Mouse (Mus musculus) ES-Bruce4 (cell line): Measurements from ENCODE around the gene Ifitm3. TPM values are rescaled to one million over a fixed set of nuclear protein-coding genes. Genes with fewer than 3 reads are reported as not detected.
"Not testable (repeated sequence)": the region's sequence is repeated elsewhere in the genome, so short reads cannot be mapped to it uniquely, and the experiment has no call there.

Experiments
- H3K27ac ChIP-seq: 2 replicates; pipeline ENCODE4 v1.5.1; 2012; ENCODE audit warnings: low read length, inconsistent platforms; ENCODE audit not compliant: insufficient read depth
- H3K27me3 ChIP-seq: 2 replicates; pipeline ENCODE4 v1.6.1; 2012; ENCODE audit warnings: mild to moderate bottlenecking, low read length, inconsistent platforms; ENCODE audit not compliant: control insufficient read depth, poor library complexity, insufficient read depth, severe bottlenecking
- H3K36me3 ChIP-seq: 2 replicates; pipeline ENCODE4 v1.6.1; 2012; ENCODE audit warnings: inconsistent platforms, mild to moderate bottlenecking, low read length, moderate library complexity; ENCODE audit not compliant: control insufficient read depth, poor library complexity, insufficient read depth, severe bottlenecking
- H3K4me1 ChIP-seq: one replicate; pipeline ENCODE4 v1.8.1; 2011; ENCODE audit warnings: low read length; ENCODE audit not compliant: control insufficient read depth, insufficient read depth
- H3K4me3 ChIP-seq: 2 replicates; pipeline ENCODE4 v1.5.1; 2011; ENCODE audit warnings: low read depth, mild to moderate bottlenecking, low read length
- H3K9ac ChIP-seq: 2 replicates; pipeline ENCODE4 v1.6.1; 2012; ENCODE audit warnings: low read depth, mild to moderate bottlenecking, inconsistent platforms; ENCODE audit not compliant: poor library complexity, severe bottlenecking
- H3K9me3 ChIP-seq: replicated peaks from 2 replicates; pipeline ENCODE4 v1.6.1; 2012; ENCODE audit warnings: mild to moderate bottlenecking, low read length, inconsistent platforms; ENCODE audit not compliant: control insufficient read depth, poor library complexity, insufficient read depth, severe bottlenecking
- CTCF ChIP-seq: IDR thresholded peaks from one replicate; pipeline ENCODE4 v1.8.1; 2011; ENCODE audit warnings: low read depth, low read length
- EP300 ChIP-seq: IDR thresholded peaks from 2 replicates; pipeline ENCODE4 v1.6.1; 2011; ENCODE audit warnings: low read depth, low read length; ENCODE audit not compliant: insufficient read depth
- POLR2A ChIP-seq: IDR thresholded peaks from one replicate; pipeline ENCODE4 v1.8.1; 2011; ENCODE audit warnings: low read length; ENCODE audit not compliant: insufficient read depth
- polyA plus RNA-seq: library from polyadenylated mRNA; stranded (reverse); fragments of >200 nt; gene quantifications from 2 replicates; pipeline ENCODE4 v1.2.4, GENCODE M21; 2011; ENCODE audit warnings: low read depth; ENCODE audit not compliant: missing spikeins, insufficient read depth, insufficient read length

The Ifitm3 gene
- polyA plus RNA-seq, 1 experiment: 410 TPM

- TF ChIP-seq POLR2A: no peak
- Histone ChIP-seq H3K27ac (peak overlapping the region; percentile 12; the same call in 1 of the 2 replicates), H3K36me3 (no peaks in the 10 kb centered on the region), H3K9ac (no peak overlapping the region), H3K27me3 (no peaks in the 10 kb centered on the region), H3K9me3 (no peaks in the 10 kb centered on the region), H3K4me3 (no peak overlapping the region), H3K4me1 (no peaks in the 10 kb centered on the region)
Observed at GRCm38 (mm10) chr7:140982971-140983370, 27.6 kb downstream of the Ifitm3 start.

GRCm38 (mm10) chr7:140981704-140982103, 28.9 kb downstream of the Ifitm3 start:
- Histone ChIP-seq H3K27me3 (no peaks in the 10 kb centered on the region), H3K36me3 (no peaks in the 10 kb centered on the region), H3K9me3 (no peaks in the 10 kb centered on the region), H3K4me3 (no peak overlapping the region), H3K27ac (no peak overlapping the region), H3K9ac (no peak overlapping the region), H3K4me1 (no peaks in the 10 kb centered on the region)
- TF ChIP-seq CTCF: no peak
- TF ChIP-seq POLR2A: no peak
- no peak for TF ChIP-seq EP300

- not testable (repeated sequence) for H3K9ac ChIP-seq
- H3K27ac ChIP-seq: peak overlapping the region; percentile 82
Observed at GRCm38 (mm10) chr7:140976720-140977119, 33.9 kb downstream of the Ifitm3 start.

GRCm38 (mm10) chr7:140975465-140975864, 35.1 kb downstream of the Ifitm3 start:
- 0 out of 2 replicates have a peak overlapping the region, but pooled peaks have one; percentile 3 for H3K9ac ChIP-seq
- no peaks in the 10 kb centered on the region for H3K9me3 ChIP-seq
- H3K4me3 ChIP-seq: no peak overlapping the region
- TF ChIP-seq POLR2A (no peak), EP300 (0 out of 2 replicates have a peak, but pooled peaks have one; percentile 32)
- no peaks in the 10 kb centered on the region; the same call in 1 of the 2 replicates for H3K36me3 ChIP-seq
- H3K27ac ChIP-seq: peak overlapping the region; percentile 94; the same call in 1 of the 2 replicates
- no peaks in the 10 kb centered on the region for H3K27me3 ChIP-seq
- H3K4me1 ChIP-seq: peaks cover 5% of the 10 kb centered on the region

More at GRCm38 (mm10) chr7:140976720-140977119, 33.9 kb downstream of the Ifitm3 start:
- not testable (repeated sequence) for H3K9me3 ChIP-seq, H3K4me3 ChIP-seq, H3K36me3 ChIP-seq, H3K4me1 ChIP-seq, H3K27me3 ChIP-seq

GRCm38 (mm10) chr7:140974940-140975339, 35.6 kb downstream of the Ifitm3 start:
- TF ChIP-seq EP300 (no peak), POLR2A (no peak)
- Histone ChIP-seq H3K27me3 (no peaks in the 10 kb centered on the region), H3K4me3 (no peak overlapping the region)

GRCm38 (mm10) chr7:140973396-140974165, 37.0 kb downstream of the Ifitm3 start:
- peaks cover 5% of the 10 kb centered on the region for H3K4me1 ChIP-seq
- peak overlapping the region; percentile 52 for H3K27ac ChIP-seq
- H3K4me3 ChIP-seq: no peak overlapping the region
- H3K36me3 ChIP-seq: peaks cover 2% of the 10 kb centered on the region; the same call in 1 of the 2 replicates
- H3K9me3 ChIP-seq: no peaks in the 10 kb centered on the region
- TF ChIP-seq CTCF: no peak
- no peak for TF ChIP-seq POLR2A
- no peak for TF ChIP-seq EP300
- no peak overlapping the region for H3K9ac ChIP-seq
- no peaks in the 10 kb centered on the region for H3K27me3 ChIP-seq

More at GRCm38 (mm10) chr7:140974940-140975339, 35.6 kb downstream of the Ifitm3 start:
- no peaks in the 10 kb centered on the region for H3K9me3 ChIP-seq
- H3K4me1 ChIP-seq: peaks cover 5% of the 10 kb centered on the region
- peaks cover under 1% of the 10 kb centered on the region; the same call in 1 of the 2 replicates for H3K36me3 ChIP-seq
- H3K9ac ChIP-seq: 0 out of 2 replicates have a peak overlapping the region, but pooled peaks have one; percentile 3
- peak overlapping the region; percentile 94 for H3K27ac ChIP-seq
